Mouse (Mus musculus): ENCODE measurements around the gene Nme3.

GRCm38 (mm10) chr17:24929506-24929905 lies 33.2 kb downstream of the Nme3 start:
- TF ChIP-seq CTCF (conservative IDR thresholded peaks at IDR 0.05; ENCODE audit: low read length) (no peak), POU5F1 (IDR thresholded peaks at IDR 0.05; ENCODE audit: borderline replicate concordance, low read length) (no peak)
